Mouse (Mus musculus) testis, postnatal 10 days (tissue): ENCODE measurements around the gene Ccdc33.

Experiments used
- DNase-seq: peaks from one replicate; pipeline ENCODE4 v3.0.0; 2021; ENCODE audit warnings: low spot score

Ccdc33 gene

DNA sequence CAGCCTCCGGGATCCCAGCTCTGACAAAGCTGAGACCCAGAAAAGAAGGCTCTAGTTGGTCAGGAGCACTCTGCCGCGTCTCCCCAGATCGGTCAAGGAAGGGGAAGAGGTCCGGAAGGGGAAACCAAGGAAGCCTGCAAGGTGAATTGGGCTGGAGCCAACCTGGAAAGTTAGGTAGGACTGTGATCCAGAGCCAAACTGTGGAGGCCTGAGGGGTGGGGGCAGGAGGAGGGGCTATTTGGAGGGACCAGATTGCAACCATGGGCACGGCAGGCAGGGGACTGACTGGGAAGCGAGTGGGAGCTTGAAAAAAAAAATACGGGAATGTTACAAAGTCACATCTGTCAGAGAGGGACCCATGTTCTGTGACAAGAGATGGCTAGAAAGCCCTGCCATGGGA is 10.9 kb upstream of the Ccdc33 start:
- DNase-seq = no peak

GRCm38 (mm10) chr9:58128926-58129413 is 10.3 kb upstream of the Ccdc33 start:
- no peak for DNase-seq

- no peak for DNase-seq
Observed at GRCm38 (mm10) chr9:58125811-58126210, 7.2 kb upstream of the Ccdc33 start.

DNA sequence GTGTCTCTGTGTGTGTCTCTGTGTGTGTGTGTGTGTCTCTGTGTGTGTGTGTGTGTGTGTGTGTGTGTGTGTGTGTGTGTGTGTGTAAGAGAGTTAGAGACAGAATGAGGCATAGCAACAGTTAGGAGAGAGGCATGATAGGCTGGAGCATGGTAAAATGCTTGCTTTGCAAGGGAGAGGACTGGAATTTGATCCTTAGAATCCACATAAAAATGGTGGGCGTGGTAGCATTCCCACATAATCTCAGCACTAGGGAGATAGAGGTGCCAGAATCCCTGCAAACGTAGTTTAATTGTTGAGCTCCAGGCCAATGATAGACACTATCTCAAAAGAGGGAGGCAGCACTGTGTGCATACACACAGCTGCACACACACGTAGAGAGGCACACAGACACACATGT is 6.5 kb upstream of the Ccdc33 start:
- no peak for DNase-seq

DNA sequence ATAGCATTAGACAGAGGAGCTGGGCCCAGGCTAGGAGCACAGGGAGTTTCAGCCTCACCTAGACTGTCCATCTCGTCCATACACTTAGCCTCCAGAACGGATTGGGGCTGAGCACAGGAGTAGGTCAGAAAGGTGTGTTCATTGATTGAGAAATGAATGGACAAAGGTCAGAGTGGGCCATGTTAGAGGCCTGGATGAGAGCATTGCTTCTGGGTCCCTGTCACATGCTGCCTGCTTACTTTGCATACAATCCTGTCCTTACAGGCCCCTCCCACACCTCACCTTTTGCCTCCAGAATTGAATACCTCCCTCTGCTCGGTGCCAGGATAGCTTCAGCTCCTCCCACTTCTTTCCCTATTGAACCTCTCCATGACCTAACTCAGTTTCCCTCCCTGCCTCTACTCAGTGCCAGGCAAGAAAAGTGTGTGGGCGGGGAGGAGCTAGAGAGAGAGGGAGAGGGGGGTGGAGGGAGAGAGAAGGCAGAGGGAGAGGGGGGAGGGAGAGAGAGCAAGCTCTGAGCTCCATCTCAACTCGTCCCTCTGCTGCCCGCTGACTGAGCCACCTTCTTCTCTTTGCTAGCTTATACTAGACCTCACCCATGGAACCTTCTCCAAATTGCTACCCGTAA is 2.5 kb downstream of the Ccdc33 start:
- DNase-seq = no peak

- DNase-seq = no peak
Observed at GRCm38 (mm10) chr9:58115297-58115925, 3.2 kb downstream of the Ccdc33 start.

DNA sequence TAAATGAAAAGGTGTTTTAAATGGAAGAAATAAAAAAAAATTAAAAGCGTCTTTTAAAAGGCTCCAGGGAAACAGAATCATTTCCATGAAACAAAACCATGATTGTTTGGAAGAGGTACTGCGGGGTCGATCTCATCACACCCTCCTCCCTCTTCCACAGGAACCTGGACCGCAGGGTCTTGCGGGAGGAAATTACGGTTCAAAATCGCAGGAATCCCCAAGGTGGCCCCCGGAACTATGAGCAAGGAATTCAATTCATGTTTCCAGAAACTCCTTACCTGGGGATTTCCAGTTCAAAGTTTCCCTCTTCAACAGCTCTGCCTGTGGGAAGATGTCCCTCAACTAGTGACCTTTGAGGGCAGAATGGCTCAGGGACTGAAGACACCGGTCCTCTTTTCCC is 4.6 kb downstream of the Ccdc33 start:
- no peak for DNase-seq

DNA sequence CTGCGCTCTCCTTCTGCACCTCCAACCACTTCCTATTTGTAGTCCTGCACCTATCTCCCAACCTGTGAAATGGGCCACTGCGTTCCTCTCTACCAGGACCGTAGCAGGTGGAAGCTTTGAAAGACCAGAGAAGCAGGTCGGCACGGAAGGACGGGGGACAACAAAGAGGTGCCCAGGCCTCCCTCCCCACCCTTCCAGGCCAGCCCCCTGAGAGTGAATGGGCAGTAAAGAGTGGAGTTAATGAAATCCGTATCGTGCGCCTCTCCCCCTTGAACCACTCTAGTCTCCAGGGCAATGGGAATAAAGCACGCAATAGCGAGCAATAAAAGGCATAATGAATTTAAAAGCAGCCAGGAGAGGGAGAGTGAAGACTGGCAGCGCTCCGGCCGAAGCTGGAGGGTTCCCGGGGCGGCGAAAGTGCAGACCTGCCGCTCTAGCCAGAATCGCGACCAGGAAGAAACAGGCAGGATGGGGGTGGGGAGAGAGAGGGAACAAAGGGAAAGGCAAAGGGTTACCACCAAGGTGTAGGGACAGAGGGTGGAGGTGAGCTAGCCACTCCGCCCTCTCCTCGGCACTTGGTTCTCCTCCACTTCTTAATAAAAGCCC is 5.2 kb downstream of the Ccdc33 start:
- no peak for DNase-seq

GRCm38 (mm10) chr9:58112866-58113278 is 5.8 kb downstream of the Ccdc33 start:
- no peak for DNase-seq

- DNase-seq = no peak
Observed at GRCm38 (mm10) chr9:58112321-58112751, 6.3 kb downstream of the Ccdc33 start.

DNA sequence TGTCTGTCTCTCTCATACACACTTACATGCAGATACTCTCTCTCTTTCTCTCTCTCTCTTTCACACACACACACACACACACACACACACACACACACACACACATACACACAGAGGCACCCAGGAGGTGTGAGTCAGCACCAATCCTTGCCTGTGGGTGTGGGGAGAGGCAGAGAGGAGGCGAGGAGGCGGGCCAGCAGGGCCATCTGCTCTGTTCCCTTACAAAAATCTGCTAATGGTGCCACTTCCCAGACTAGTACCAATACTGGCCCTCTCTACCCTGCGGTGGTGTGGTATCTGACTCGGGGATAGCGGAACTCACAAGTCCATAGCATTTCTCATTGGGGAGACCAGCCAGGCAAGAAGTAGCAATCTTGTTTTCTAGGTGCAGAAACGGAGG is 7.2 kb downstream of the Ccdc33 start:
- no peak for DNase-seq

DNA sequence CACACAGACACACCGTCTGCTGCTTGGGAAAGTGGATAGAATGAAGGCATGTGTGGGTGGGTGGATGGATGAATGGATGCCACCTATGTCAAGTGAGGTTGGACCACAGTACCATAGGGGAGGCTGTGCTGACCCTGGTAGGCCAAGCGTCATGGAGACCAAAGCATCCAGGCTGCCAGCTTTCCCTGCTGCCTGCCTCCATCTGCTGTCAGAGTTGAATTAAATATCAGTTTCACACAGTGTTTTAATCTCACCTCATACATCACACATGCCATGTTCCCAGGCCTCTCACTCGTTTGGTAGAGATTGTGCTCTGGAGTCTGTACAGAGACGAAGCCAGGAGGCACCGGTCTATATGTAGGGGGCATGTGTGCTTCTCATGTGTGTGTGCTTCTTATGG is 7.8 kb downstream of the Ccdc33 start:
- no peak for DNase-seq

DNA sequence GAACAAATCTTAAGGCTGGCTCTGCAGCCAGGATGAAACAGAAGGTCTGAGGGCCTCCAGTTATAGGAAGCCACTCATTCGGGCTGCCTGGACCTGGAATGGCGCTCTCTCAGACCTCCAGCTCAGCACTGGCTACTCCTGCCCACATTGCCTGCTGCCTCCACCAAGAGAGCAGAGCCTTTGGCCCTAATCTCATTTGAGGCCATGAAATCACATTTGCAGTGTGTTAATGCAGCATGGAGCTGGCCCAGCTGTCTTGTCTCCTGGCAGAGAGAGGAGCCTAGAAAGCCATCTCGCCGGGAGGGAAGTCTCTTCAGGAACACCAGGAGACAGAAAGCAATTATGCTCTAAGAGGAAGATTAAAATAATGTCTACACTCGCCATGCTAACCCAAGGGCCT is 11.1 kb downstream of the Ccdc33 start:
- DNase-seq = no peak

DNA sequence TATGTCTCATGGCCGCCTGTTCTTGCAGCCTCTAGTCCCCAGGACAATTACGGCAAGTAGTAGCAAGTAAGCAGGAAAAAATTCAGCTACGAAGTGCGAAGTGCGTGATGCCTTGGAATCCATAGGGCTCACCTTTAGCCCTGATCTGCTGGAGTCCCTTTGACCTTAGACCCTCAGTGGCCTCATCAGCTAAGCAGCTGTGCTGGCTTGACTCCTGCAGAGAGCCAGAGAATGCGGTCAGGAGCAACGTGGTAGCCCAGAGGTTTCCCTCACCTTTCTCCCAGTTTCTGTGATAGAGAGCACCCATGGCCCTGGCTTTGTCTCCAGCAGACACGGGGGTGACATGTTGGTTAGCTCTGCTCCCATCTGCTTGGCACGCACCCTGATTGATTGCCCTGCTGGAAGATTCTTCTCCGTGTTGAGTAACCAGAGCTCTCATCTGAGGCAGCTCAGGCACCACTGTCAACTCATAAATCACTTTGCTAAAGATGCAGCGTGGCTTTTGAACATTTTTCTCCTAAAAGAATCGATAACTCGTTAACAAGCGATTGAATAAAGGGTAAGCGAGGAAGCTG is 12.9 kb downstream of the Ccdc33 start:
- DNase-seq = no peak

- no peak for DNase-seq
Observed at GRCm38 (mm10) chr9:58103647-58104046, 15.0 kb downstream of the Ccdc33 start.

DNA sequence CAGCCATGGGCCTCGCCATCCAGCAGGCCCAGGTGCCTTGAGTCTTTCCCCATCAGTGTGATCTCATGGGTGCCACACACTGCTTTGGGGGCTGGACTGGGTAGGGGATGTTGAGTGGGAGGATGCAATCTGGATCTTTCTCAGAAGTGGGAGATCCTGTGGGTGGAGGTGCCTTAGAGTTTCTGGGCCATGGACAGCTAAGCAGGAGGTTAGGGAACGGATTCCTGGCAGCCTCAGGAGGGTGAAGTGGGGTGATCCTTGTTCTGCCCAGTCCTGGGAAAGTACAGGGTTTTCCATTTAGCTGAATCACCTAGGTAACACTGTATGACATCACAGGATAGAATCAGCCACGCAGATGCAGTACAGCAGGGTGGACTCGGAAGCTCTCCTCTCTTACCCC is 16.6 kb downstream of the Ccdc33 start:
- DNase-seq = no peak

DNA sequence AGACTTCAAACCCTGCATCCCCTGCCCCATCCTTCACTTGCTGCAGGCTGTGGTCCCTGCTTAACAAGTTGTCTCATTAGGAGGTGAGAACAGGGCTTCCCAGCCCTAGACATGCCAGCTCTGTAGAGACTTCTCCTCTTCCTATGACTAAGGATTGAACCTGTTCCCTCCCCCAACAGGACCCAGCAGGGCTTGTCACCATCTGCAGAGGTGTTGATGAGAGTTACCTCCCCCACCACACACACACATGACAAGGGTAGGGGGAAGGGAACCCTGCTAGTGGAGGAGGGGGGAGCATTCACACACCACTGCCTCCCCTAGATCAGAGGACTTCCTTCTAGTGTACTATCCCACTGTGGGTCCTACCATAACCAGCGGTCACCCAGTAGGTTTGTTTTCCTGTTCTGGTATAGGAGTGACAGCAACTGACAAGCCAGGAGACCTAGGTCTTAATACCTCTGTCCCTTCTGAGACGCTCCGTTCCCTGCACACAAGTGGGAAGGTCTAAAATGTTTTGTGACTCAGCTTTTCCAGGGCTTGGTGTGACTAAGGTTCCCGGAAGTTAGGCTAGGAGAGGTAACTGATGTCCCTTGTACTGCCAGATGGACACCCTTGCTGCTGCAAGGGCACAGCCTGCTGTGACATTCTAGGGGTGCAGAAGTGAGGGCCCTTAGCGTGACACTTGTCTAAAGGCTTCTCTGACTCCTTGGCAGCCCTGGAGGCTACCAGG is 18.6 kb downstream of the Ccdc33 start:
- DNase-seq = no peak

DNA sequence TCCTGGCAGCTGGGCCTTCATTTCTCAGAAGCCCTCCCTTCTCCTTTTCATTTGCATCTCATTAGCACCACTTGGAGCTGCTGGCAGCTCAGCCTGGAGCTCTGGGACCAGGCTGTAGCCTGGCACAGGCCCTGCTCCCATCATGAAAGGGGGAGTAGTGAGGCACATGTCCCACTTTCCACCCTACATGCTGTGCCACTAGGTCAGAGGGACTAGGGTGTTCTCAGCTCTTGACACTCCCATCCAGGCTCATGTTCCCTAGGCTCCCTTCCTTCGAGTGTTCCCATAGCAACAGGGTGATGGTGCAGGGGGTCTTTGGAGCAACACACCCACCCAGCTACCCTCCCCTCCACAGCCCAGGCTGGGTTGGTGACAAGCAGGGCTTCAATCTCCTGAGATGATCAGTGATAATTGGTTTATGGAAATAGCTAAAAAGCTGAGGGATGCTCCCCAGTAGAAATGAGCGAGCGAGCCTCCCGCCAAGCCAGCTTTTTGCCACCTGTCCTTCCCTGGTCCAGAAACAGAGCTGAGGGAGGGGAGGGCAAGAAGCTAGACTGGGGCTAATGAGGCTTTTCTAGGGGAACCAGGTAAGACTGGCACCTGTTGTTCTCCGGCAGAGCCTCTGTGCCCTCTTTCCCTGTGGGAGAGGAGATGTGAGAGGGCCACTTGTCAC is 21.9 kb downstream of the Ccdc33 start:
- no peak for DNase-seq

GRCm38 (mm10) chr9:58095977-58096376 is 22.6 kb downstream of the Ccdc33 start:
- no peak for DNase-seq

DNA sequence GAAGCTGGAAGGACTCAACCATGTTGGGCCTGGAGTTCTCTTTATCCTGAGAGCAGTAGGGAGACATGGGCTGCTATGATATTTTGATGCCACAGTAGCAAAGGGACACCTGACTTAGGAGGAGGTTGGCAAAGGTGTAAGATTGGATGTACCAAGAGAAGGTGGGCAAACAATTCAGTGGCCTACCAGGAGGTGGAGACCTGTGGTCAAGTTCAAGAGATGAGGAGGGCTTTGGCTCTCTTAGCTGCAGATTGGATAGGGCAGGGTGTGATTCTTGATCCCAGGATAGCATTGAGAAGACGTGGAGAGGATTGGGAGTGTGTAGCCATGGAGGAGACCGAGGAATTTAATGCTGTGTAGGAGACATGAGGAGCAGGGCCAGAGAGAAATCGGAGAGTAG is 24.8 kb downstream of the Ccdc33 start:
- DNase-seq = no peak

- DNase-seq = no peak
Observed at GRCm38 (mm10) chr9:58092581-58093269, 25.9 kb downstream of the Ccdc33 start.
